Mouse (Mus musculus): ENCODE data around the gene Mcu. TPM values are rescaled to one million over a fixed set of nuclear protein-coding genes. Genes with fewer than 3 reads are reported as not detected.

Gene Mcu
- polyA plus RNA-seq, 1 experiment from 2014 or later = 10.2 TPM

GRCm38 (mm10) chr10:59548211-59548610 lies 68.3 kb downstream of the Mcu start:
- H3K27me3 ChIP-seq = no peaks in the 10 kb centered on the region
- no peak for ATAC-seq (ENCODE audit: insufficient read depth)

GRCm38 (mm10) chr10:59547426-59547825 lies 69.1 kb downstream of the Mcu start:
- H3K4me1 ChIP-seq (replicated peaks) = peaks cover 4% of the 10 kb centered on the region
- 70% methylated on average over 7 of the region's 7 CpGs for WGBS (ENCODE audit: insufficient replicate concordance)
- no peak overlapping the region for H3K27ac ChIP-seq (replicated peaks)
- no peak overlapping the region for H3K4me3 ChIP-seq (replicated peaks)
- peaks cover 5% of the 10 kb centered on the region; the same call in 1 of the 2 replicates for H3K36me3 ChIP-seq (replicated peaks)
- H3K9me3 ChIP-seq (replicated peaks) = no peaks in the 10 kb centered on the region
- H3K9ac ChIP-seq = no peak overlapping the region
- H3K27me3 ChIP-seq = no peaks in the 10 kb centered on the region
- no peak overlapping the region for H3K4me2 ChIP-seq
- ATAC-seq (ENCODE audit: insufficient read depth) = no peak

More at GRCm38 (mm10) chr10:59548211-59548610, 68.3 kb downstream of the Mcu start:
- Histone ChIP-seq H3K9me3 (replicated peaks) (no peaks in the 10 kb centered on the region), H3K4me3 (replicated peaks) (no peak overlapping the region), H3K36me3 (replicated peaks) (peaks cover 5% of the 10 kb centered on the region; the same call in 1 of the 2 replicates), H3K9ac (no peak overlapping the region), H3K27ac (replicated peaks) (no peak overlapping the region), H3K4me2 (no peak overlapping the region), H3K4me1 (replicated peaks) (peaks cover 4% of the 10 kb centered on the region)
- WGBS (ENCODE audit: insufficient replicate concordance) = 70% methylated on average over 6 of the region's 6 CpGs

DNA sequence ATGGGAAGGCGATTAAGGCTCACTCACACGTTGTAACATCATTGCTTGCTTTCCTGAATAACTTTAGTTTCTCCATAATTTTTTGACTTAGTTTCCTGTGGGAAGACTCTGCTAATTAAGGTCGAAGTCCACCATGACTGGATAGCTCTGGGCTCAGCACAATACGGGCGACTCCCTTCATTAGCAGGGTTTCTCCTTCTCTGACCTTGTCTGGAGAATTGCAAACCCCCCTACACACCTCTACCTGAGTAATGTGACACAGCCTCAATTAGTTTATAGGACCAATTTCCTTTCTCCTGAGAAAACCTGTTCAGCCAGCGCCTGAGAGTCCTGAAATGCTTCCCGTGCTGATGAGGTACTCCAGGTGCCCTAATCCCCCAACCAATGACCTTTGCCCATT lies 71.3 kb downstream of the Mcu start:
- no peak for ATAC-seq (ENCODE audit: insufficient read depth)
- WGBS (ENCODE audit: insufficient replicate concordance) = 76% methylated on average over 7 of the region's 7 CpGs

DNA sequence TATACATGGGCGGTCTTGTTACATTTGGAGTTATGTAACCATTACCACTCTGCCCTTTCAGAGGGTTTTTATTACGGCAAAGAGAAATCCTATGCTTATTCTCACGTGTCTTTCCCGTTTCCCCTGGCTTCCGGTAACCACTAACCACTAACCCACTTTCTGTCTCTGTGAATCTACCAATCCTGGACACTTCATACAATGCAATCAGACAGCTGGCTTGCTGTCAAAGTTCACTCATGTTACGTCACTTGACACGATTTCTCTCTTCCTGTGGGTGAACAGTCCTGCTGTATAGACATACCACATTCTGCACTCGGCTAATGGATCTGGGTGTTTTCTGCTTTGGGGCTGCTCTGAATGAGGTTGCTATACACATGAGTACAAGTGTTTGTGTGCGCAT lies 73.1 kb downstream of the Mcu start:
- Histone ChIP-seq H3K9ac (no peak overlapping the region), H3K9me3 (replicated peaks) (no peaks in the 10 kb centered on the region), H3K27me3 (no peaks in the 10 kb centered on the region; the same call in 1 of the 2 replicates), H3K36me3 (replicated peaks) (peaks cover 5% of the 10 kb centered on the region; the same call in 1 of the 2 replicates), H3K27ac (replicated peaks) (no peak overlapping the region), H3K4me2 (no peak overlapping the region), H3K4me1 (replicated peaks) (peaks cover 18% of the 10 kb centered on the region), H3K4me3 (replicated peaks) (no peak overlapping the region)
- 55% methylated on average over 9 of the region's 9 CpGs for WGBS (ENCODE audit: insufficient replicate concordance)
- no peak for ATAC-seq (ENCODE audit: insufficient read depth)

More for the DNA sequence above, 71.3 kb downstream of the Mcu start:
- Histone ChIP-seq H3K27ac (replicated peaks) (no peak overlapping the region), H3K27me3 (no peaks in the 10 kb centered on the region), H3K4me1 (replicated peaks) (peaks cover 11% of the 10 kb centered on the region), H3K4me2 (no peak overlapping the region), H3K9ac (no peak overlapping the region), H3K9me3 (replicated peaks) (no peaks in the 10 kb centered on the region), H3K36me3 (replicated peaks) (peaks cover 5% of the 10 kb centered on the region; the same call in 1 of the 2 replicates), H3K4me3 (replicated peaks) (no peak overlapping the region)

DNA sequence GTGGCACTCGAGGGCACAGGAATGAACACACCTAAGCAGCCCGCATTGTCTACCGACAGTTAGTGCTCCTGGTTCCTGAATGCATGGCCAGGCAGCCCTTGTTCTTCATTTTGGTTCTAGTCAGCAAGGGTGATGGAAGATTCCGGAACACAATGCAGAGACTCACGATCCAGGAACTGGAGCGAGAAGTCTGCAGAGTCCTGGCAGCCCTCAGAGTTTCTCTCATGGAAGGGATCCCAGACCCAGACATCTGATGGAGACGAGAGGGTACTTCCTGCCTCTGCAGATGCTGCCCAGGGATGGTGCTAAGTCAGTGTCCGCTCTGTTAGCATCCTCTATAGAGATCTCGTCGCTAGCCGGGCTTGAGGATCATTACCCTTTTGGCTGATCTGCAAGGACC lies 75.0 kb downstream of the Mcu start:
- Histone ChIP-seq H3K4me3 (replicated peaks) (no peak overlapping the region), H3K27me3 (no peaks in the 10 kb centered on the region; the same call in 1 of the 2 replicates), H3K27ac (replicated peaks) (no peak overlapping the region), H3K4me2 (no peak overlapping the region), H3K9me3 (replicated peaks) (no peaks in the 10 kb centered on the region), H3K36me3 (replicated peaks) (peaks cover 5% of the 10 kb centered on the region; the same call in 1 of the 2 replicates), H3K4me1 (replicated peaks) (peaks cover 18% of the 10 kb centered on the region), H3K9ac (no peak overlapping the region)
- ATAC-seq (ENCODE audit: insufficient read depth) = no peak
- WGBS (ENCODE audit: insufficient replicate concordance) = 80% methylated on average over 11 of the region's 11 CpGs

DNA sequence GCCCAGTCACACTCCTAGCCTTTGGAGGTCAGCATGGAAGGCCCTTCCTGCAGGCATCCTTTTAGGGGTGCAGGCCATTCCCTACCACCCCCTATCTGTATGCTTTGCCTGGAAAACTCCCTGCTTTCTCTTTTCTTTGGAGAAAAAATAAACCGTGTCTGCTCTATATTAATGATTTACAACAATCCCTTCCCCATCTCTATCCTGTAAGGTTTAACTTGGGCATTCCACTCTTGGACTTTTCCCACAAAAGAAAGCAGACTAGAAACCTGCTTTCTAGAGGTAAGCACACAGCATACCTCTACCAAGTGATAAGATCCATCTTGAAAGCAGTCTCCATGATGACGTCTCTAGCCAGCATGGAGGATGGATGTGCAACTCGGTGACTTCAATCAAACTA lies 75.9 kb downstream of the Mcu start:
- Histone ChIP-seq H3K4me1 (replicated peaks) (peaks cover 18% of the 10 kb centered on the region), H3K9me3 (replicated peaks) (no peaks in the 10 kb centered on the region), H3K9ac (no peak overlapping the region), H3K4me3 (replicated peaks) (no peak overlapping the region), H3K4me2 (no peak overlapping the region), H3K36me3 (replicated peaks) (no peaks in the 10 kb centered on the region), H3K27ac (replicated peaks) (no peak overlapping the region), H3K27me3 (no peaks in the 10 kb centered on the region; the same call in 1 of the 2 replicates)
- WGBS (ENCODE audit: insufficient replicate concordance) = 61% methylated on average over 3 of the region's 3 CpGs
- no peak for ATAC-seq (ENCODE audit: insufficient read depth)

- peak overlapping the region; percentile 46; the same call in 1 of the 2 replicates for H3K4me2 ChIP-seq
- H3K27ac ChIP-seq (replicated peaks) = 0 out of 2 replicates have a peak overlapping the region, but pooled peaks have one; percentile 31
- WGBS (ENCODE audit: insufficient replicate concordance) = 60% methylated on average over 3 of the region's 3 CpGs
- no peak overlapping the region for H3K4me3 ChIP-seq (replicated peaks)
- H3K9ac ChIP-seq = no peak overlapping the region
- peaks cover 18% of the 10 kb centered on the region for H3K4me1 ChIP-seq (replicated peaks)
- no peaks in the 10 kb centered on the region; the same call in 1 of the 2 replicates for H3K27me3 ChIP-seq
- no peaks in the 10 kb centered on the region for H3K36me3 ChIP-seq (replicated peaks)
- ATAC-seq (ENCODE audit: insufficient read depth) = no peak
- no peaks in the 10 kb centered on the region for H3K9me3 ChIP-seq (replicated peaks)
Measured at GRCm38 (mm10) chr10:59540081-59540480, 76.4 kb downstream of the Mcu start.

DNA sequence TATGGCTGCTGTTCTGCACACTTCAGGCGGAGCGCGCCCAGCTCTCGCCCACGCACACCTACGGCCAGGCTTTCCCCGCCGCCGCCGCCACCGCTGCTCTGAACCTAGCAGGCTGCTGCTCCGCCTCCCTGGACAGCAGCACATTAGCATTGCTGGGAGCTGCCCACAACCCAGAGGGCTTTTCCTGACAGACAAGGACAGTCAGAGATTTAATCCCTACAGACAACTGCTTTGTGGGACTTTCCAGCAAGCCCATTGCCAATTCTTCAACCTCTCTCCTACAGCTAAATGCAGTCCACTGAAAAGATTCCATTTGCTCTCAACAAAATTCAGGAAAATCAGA lies 77.0 kb downstream of the Mcu start:
- no peak overlapping the region for H3K9ac ChIP-seq

DNA sequence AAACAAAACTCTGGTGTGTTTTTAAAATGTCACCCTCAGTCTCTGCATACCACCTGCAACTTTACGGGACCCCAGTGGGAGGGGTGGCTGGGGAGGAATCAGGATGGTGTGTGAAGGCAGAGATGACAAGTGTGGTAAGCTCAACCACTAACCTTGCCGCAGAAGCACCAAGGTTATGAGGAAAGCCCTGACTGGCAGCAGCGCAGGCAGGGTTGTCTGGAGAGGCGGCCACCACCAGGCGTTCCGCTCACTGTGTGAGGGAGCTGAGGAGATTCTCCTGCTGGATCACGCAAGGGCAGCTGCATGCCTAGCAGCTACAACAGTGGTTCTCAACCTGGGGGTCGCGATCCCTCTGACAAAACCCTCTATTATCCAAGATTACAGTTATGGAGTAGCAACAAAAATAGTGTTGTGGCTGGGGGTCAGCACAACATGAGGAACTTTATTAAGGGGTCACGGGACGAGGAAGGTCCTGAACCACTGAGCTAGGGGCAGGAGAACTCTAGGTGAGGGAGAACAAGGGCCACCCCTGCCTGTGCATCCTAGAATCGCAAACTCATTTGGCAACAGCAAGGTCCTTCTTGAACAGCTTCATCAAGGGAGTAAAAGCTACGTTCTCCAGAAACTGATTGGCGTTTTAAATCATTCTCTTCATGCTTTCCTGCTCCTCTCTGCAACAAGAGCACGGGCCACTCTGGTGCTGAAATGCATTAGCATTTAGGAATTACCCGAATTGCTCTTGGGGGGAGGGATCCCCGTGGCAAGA lies 77.5 kb downstream of the Mcu start:
- Histone ChIP-seq H3K27ac (replicated peaks) (no peak overlapping the region), H3K4me2 (peak overlapping the region; percentile 46), H3K4me3 (replicated peaks) (peak overlapping the region; percentile 33; the same call in 1 of the 2 replicates), H3K9ac (no peak overlapping the region), H3K27me3 (no peaks in the 10 kb centered on the region; the same call in 1 of the 2 replicates), H3K36me3 (replicated peaks) (no peaks in the 10 kb centered on the region), H3K9me3 (replicated peaks) (no peaks in the 10 kb centered on the region), H3K4me1 (replicated peaks) (peaks cover 18% of the 10 kb centered on the region)
- WGBS (ENCODE audit: insufficient replicate concordance) = 31% methylated on average over 17 of the region's 17 CpGs
- no peak for ATAC-seq (ENCODE audit: insufficient read depth)

More for the DNA sequence above, 77.0 kb downstream of the Mcu start:
- Histone ChIP-seq H3K4me1 (replicated peaks) (peaks cover 18% of the 10 kb centered on the region), H3K27me3 (no peaks in the 10 kb centered on the region; the same call in 1 of the 2 replicates), H3K4me2 (peak overlapping the region; percentile 46), H3K36me3 (replicated peaks) (no peaks in the 10 kb centered on the region), H3K9me3 (replicated peaks) (no peaks in the 10 kb centered on the region), H3K27ac (replicated peaks) (0 out of 2 replicates have a peak overlapping the region, but pooled peaks have one; percentile 31), H3K4me3 (replicated peaks) (peak overlapping the region; percentile 33; the same call in 1 of the 2 replicates)
- WGBS (ENCODE audit: insufficient replicate concordance) = 5% methylated on average over 12 of the region's 12 CpGs
- peak; percentile 54 for ATAC-seq (ENCODE audit: insufficient read depth)

GRCm38 (mm10) chr10:59538063-59538462 lies 78.4 kb downstream of the Mcu start:
- Histone ChIP-seq H3K4me3 (replicated peaks) (no peak overlapping the region), H3K9ac (no peak overlapping the region), H3K4me2 (no peak overlapping the region), H3K9me3 (replicated peaks) (no peaks in the 10 kb centered on the region), H3K27me3 (no peaks in the 10 kb centered on the region; the same call in 1 of the 2 replicates), H3K4me1 (replicated peaks) (peaks cover 18% of the 10 kb centered on the region), H3K36me3 (replicated peaks) (no peaks in the 10 kb centered on the region), H3K27ac (replicated peaks) (no peak overlapping the region)
- no peak for ATAC-seq (ENCODE audit: insufficient read depth)
- WGBS (ENCODE audit: insufficient replicate concordance) = 77% methylated on average over 6 of the region's 6 CpGs

DNA sequence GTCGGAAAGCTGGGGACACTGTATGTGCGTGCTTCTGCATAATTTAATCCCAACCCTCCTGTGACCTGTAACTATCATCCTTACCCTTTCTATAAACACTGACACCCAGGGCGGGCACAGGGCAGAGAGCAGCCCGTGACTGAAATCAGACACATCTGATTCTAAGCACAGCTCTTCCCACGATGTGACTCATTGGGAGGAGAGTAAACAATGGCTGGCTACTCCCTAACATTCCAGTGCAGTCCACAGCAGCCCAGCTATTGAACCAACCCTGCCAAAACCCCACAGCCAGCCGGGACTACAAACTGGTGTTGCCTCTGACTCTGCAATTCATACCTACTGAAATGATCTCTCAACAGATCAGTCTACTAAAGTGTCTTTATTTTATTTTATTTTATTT lies 78.9 kb downstream of the Mcu start:
- WGBS (ENCODE audit: insufficient replicate concordance) = 59% methylated on average over 6 of the region's 6 CpGs

More for the DNA sequence above, 78.9 kb downstream of the Mcu start:
- Histone ChIP-seq H3K27me3 (no peaks in the 10 kb centered on the region; the same call in 1 of the 2 replicates), H3K36me3 (replicated peaks) (no peaks in the 10 kb centered on the region), H3K9me3 (replicated peaks) (no peaks in the 10 kb centered on the region), H3K9ac (no peak overlapping the region), H3K4me1 (replicated peaks) (peaks cover 18% of the 10 kb centered on the region), H3K4me2 (no peak overlapping the region), H3K27ac (replicated peaks) (no peak overlapping the region), H3K4me3 (replicated peaks) (no peak overlapping the region)
- ATAC-seq (ENCODE audit: insufficient read depth) = no peak; the same call in 1 of the 2 replicates

All from liver, embryonic 15.5 days (tissue).